Mouse (Mus musculus): Measurements from ENCODE around the gene Sec61b. TPM values are rescaled to one million over a fixed set of nuclear protein-coding genes. Genes with fewer than 3 reads are reported as not detected.

Gene Sec61b
- 233 and 244 TPM in 2 replicates for total RNA-seq (2014; rRNA removed)
- 254 and 312 TPM in 2 replicates for polyA plus RNA-seq (2015; fragmentation: Nextera tagmentation; extraction: Ambion mirVana)

DNA sequence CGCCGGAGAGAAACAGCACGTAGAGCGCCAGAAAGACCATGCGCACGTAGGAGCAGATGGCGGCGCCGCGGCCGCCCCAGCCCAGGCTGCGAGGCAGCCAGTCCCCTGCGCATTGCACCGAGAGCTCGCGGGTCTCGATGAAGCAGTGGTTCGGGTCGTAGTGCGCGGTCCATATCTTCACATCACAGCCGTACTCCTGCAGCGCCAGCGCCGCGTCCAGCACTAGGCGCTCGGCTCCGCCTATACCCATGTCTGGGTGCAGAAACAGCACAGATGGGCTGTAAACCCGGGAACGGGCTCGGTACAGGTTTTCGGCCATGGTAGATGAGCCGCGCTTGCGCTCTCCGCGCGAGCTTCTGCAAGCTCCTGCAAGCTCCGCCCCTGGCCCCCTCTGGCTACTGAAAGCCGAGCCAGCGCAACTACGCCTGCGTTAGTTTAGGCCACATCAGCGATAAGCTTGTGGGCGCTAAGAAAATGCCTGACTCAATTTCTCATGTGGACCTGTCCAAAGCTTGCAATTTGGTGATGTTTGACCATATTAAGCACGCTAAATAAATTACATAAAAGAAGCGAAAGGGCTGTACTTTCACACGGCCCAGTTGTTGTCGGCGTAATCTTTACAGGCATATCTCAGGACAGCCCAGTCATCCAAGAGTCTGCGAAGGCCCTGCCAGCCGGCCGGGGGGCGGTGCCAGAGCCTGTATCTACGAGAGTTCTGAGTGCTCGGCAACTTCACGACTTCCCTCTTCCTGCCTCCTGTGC is at the start of gene Sec61b, which contains the start of gene Alg2:
Gene Sec61b, plus strand, starts transcription at position 691 of the 762 bp plus-strand sequence.
Gene Alg2, minus strand, starts transcription at position 366 of the 762 bp plus-strand sequence.
- peak within 1 kb of the TSS; percentile 99 for H3K27ac ChIP-seq (ENCODE audit: low read depth, low read length)
- H3K9ac ChIP-seq, result peak within 1 kb of the TSS; percentile 94
- H3K4me3 ChIP-seq (ENCODE audit: low read depth, low read length), result peak within 1 kb of the TSS; percentile 60
- ATAC-seq, result peak; percentile 98
- peaks cover 35% of the 10 kb centered on the region for H3K36me3 ChIP-seq (ENCODE audit: insufficient read depth)
- no peak; the same call in 1 of the 2 replicates for TF ChIP-seq CTCF (IDR thresholded peaks at IDR 0.05; ENCODE audit: low read depth)
- H3K4me2 ChIP-seq (ENCODE audit: low read depth), result peak within 1 kb of the TSS; percentile 79
- 2% methylated on average over 58 of the region's 58 CpGs for WGBS
- no peaks in the 10 kb centered on the region for H3K27me3 ChIP-seq (ENCODE audit: insufficient read depth, low read length)
- H3K4me1 ChIP-seq (ENCODE audit: insufficient read depth), result peaks cover 12% of the 10 kb centered on the region
- H3K9me3 ChIP-seq (ENCODE audit: low read length), result peaks cover 10% of the 10 kb centered on the region; the same call in 1 of the 2 replicates
- DNase-seq, result peak; percentile 100

GRCm38 (mm10) chr4:47425247-47425830 is 49.1 kb upstream of the Sec61b start:
- no peak for DNase-seq
- H3K4me1 ChIP-seq (ENCODE audit: insufficient read depth), result no peaks in the 10 kb centered on the region
- no peak for TF ChIP-seq CTCF (IDR thresholded peaks at IDR 0.05; ENCODE audit: low read depth)
- no peaks in the 10 kb centered on the region for H3K9me3 ChIP-seq (ENCODE audit: low read length)
- no peak overlapping the region for H3K9ac ChIP-seq
- no peak for ATAC-seq
- H3K27ac ChIP-seq (ENCODE audit: low read depth, low read length), result no peak overlapping the region
- H3K27me3 ChIP-seq (ENCODE audit: insufficient read depth, low read length), result no peaks in the 10 kb centered on the region
- no peak overlapping the region for H3K4me2 ChIP-seq (ENCODE audit: low read depth)
- H3K36me3 ChIP-seq (ENCODE audit: insufficient read depth), result no peaks in the 10 kb centered on the region
- no peak overlapping the region for H3K4me3 ChIP-seq (ENCODE audit: low read depth, low read length)
- 88% methylated on average over 16 of the region's 16 CpGs for WGBS

DNA sequence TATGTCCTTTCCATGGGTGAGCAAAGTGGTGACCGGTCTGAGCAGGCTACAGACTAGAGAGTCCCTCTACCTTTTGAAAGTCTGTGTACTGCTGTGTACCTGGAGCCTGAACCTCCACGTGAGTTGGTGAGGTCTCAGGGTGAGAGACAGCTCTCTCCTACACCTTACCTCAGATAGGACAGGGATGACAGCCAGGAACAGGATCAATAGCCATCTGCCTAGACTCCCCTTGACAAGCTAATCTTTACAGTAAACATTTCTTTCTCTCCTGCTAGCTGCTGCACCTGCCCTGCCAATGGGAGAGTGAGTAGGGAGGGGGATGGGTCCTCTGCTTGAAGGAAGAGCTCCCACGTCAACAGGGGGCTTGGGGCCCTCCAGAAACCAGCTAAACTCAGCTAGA is 46.9 kb upstream of the Sec61b start:
- no peak overlapping the region for H3K27ac ChIP-seq (ENCODE audit: low read depth, low read length)
- no peaks in the 10 kb centered on the region for H3K36me3 ChIP-seq (ENCODE audit: insufficient read depth)
- no peaks in the 10 kb centered on the region for H3K4me1 ChIP-seq (ENCODE audit: insufficient read depth)
- no peak for TF ChIP-seq CTCF (IDR thresholded peaks at IDR 0.05; ENCODE audit: low read depth)
- H3K4me3 ChIP-seq (ENCODE audit: low read depth, low read length), result no peak overlapping the region
- no peaks in the 10 kb centered on the region for H3K9me3 ChIP-seq (ENCODE audit: low read length)
- DNase-seq, result no peak
- 70% methylated on average over 3 of the region's 3 CpGs for WGBS
- no peak overlapping the region for H3K4me2 ChIP-seq (ENCODE audit: low read depth)
- H3K9ac ChIP-seq, result no peak overlapping the region
- no peaks in the 10 kb centered on the region for H3K27me3 ChIP-seq (ENCODE audit: insufficient read depth, low read length)
- ATAC-seq, result no peak

DNA sequence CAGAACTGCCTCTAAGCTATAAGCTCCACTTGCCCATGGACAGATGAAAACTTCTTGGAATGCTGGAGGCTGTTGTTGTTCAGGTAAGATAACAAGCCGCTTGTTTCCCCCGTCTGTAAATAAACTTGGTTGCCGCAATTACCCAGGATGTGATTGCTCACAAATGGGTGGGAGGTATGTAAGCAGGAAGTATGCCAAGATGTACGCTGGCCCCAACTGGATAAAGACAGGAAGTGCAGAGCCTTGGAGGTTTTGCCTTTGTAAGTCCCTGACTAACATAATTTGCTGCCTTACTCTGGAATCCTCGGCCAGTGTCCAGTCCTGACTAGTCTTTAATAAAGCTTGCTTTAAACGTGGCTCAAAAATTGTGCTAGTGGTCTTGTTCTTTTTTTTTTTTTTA is 43.9 kb upstream of the Sec61b start:
- no peak for DNase-seq
- Histone ChIP-seq H3K9ac (no peak overlapping the region), H3K4me2 (ENCODE audit: low read depth) (no peak overlapping the region), H3K27ac (ENCODE audit: low read depth, low read length) (no peak overlapping the region), H3K27me3 (ENCODE audit: insufficient read depth, low read length) (no peaks in the 10 kb centered on the region), H3K4me1 (ENCODE audit: insufficient read depth) (no peaks in the 10 kb centered on the region), H3K9me3 (ENCODE audit: low read length) (no peaks in the 10 kb centered on the region), H3K36me3 (ENCODE audit: insufficient read depth) (no peaks in the 10 kb centered on the region), H3K4me3 (ENCODE audit: low read depth, low read length) (no peak overlapping the region)
- 70% methylated on average over 6 of the region's 6 CpGs for WGBS
- TF ChIP-seq CTCF (IDR thresholded peaks at IDR 0.05; ENCODE audit: low read depth), result no peak
- no peak for ATAC-seq

- Histone ChIP-seq H3K9me3 (ENCODE audit: low read length) (no peaks in the 10 kb centered on the region), H3K4me2 (ENCODE audit: low read depth) (no peak overlapping the region), H3K4me1 (ENCODE audit: insufficient read depth) (no peaks in the 10 kb centered on the region), H3K36me3 (ENCODE audit: insufficient read depth) (no peaks in the 10 kb centered on the region), H3K4me3 (ENCODE audit: low read depth, low read length) (no peak overlapping the region), H3K27ac (ENCODE audit: low read depth, low read length) (no peak overlapping the region), H3K9ac (no peak overlapping the region), H3K27me3 (ENCODE audit: insufficient read depth, low read length) (no peaks in the 10 kb centered on the region)
- 91% methylated on average over 5 of the region's 5 CpGs for WGBS
- DNase-seq (no peak), ATAC-seq (no peak)
- TF ChIP-seq CTCF (IDR thresholded peaks at IDR 0.05; ENCODE audit: low read depth), result no peak
Measured at GRCm38 (mm10) chr4:47431081-47431480, 43.4 kb upstream of the Sec61b start.

DNA sequence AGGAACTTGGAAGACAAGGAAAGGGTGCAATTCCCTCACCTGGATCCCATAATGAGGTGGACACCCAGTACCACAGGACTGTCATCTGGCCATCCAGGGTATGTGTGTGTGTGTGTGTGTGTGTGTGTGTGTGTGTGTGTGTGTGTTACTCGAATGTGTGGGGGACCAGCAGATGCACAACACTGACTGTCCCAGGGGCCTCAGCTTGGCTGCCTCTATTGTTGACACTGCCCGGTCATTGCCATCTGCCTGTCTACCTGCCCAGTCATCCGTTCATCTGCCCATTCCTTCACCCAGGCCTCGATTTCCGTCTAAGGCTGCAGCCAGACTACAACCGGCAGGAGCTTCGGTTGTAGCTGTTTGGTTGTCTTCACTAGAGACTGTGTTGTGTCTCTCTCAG is 41.7 kb upstream of the Sec61b start:
- Histone ChIP-seq H3K4me2 (ENCODE audit: low read depth) (no peak overlapping the region), H3K9ac (no peak overlapping the region), H3K9me3 (ENCODE audit: low read length) (no peaks in the 10 kb centered on the region), H3K4me1 (ENCODE audit: insufficient read depth) (peaks cover 7% of the 10 kb centered on the region; the same call in 1 of the 2 replicates), H3K4me3 (ENCODE audit: low read depth, low read length) (no peak overlapping the region), H3K27ac (ENCODE audit: low read depth, low read length) (no peak overlapping the region), H3K36me3 (ENCODE audit: insufficient read depth) (no peaks in the 10 kb centered on the region), H3K27me3 (ENCODE audit: insufficient read depth, low read length) (no peaks in the 10 kb centered on the region)
- no peak for TF ChIP-seq CTCF (IDR thresholded peaks at IDR 0.05; ENCODE audit: low read depth)
- 88% methylated on average over 7 of the region's 7 CpGs for WGBS
- DNase-seq (no peak), ATAC-seq (no peak)

GRCm38 (mm10) chr4:47435131-47435530 is 39.3 kb upstream of the Sec61b start:
- TF ChIP-seq CTCF (IDR thresholded peaks at IDR 0.05; ENCODE audit: low read depth), result no peak

More at GRCm38 (mm10) chr4:47435131-47435530, 39.3 kb upstream of the Sec61b start:
- DNase-seq (no peak), ATAC-seq (no peak)
- Histone ChIP-seq H3K9ac (no peak overlapping the region), H3K4me3 (ENCODE audit: low read depth, low read length) (no peak overlapping the region), H3K4me1 (ENCODE audit: insufficient read depth) (peaks cover 13% of the 10 kb centered on the region; the same call in 1 of the 2 replicates), H3K9me3 (ENCODE audit: low read length) (no peaks in the 10 kb centered on the region), H3K36me3 (ENCODE audit: insufficient read depth) (no peaks in the 10 kb centered on the region), H3K27ac (ENCODE audit: low read depth, low read length) (no peak overlapping the region), H3K27me3 (ENCODE audit: insufficient read depth, low read length) (no peaks in the 10 kb centered on the region), H3K4me2 (ENCODE audit: low read depth) (no peak overlapping the region)
- WGBS, result 66% methylated on average over 12 of the region's 12 CpGs
